Mouse (Mus musculus) heart, postnatal 25 days (tissue): ENCODE measurements at regions not wholly inside any gene's neighbourhood (a gene's known extent, or its start where the extent isn't known, plus 50 kb on each side); places are given as distances from the start of the nearest gene placed in this dataset. TPM values are rescaled to one million over a fixed set of nuclear protein-coding genes. Genes with fewer than 3 reads are reported as not detected.

Experiments used
- microRNA-seq: library from miRNA; unstranded; fragments of <30 nt; microRNA quantifications from one replicate; pipeline ENCODE4 v1.2.0, GENCODE M21; 2022

Small RNAs in the stretch of these regions (microRNA-seq; reads per million reads assigned to microRNA genes)
- not detected for gene Mir6368
